Comparison of ENCODE assay signal across 7 mouse cellular contexts in the genomic region with DNA sequence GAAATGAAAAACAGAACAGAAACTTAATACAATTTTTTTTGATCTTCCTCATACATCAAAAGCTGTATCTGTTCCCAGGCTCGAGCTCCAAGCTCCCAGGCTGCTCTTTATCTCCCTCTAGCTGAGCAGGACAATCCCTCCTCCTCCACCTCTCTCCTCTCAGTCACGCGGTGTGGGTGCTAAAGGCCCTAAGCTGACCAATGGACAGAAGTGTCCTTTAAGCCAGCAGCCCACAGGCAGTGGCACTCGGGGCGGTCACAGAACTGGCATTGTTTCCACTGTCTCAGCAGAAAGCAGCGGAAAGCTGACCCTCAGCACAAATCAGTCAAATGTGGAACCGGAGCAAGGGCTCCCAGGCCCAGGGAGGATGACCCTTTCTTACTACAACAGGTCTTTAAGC. TPM values are rescaled to one million over a fixed set of nuclear protein-coding genes. Genes with fewer than 3 reads are reported as not detected.
DNase-seq lines count a peak whose midpoint lies in the region; ATAC-seq and TF ChIP-seq lines count a peak whose summit lies in the region.

No protein-coding gene starts in this region.

- H3K4me1 ChIP-seq in lung, postnatal 0 days (ENCODE audit: insufficient read depth, low read depth, low read length) = no peaks in the 10 kb centered on the region
- H3K4me1 ChIP-seq in lung, adult 2 months (ENCODE audit: control insufficient read depth, insufficient read depth, low read length) = no peaks in the 10 kb centered on the region
- no peaks in the 10 kb centered on the region for H3K4me1 ChIP-seq in limb, embryonic 10.5 days

- ATAC-seq in lung, postnatal 0 days = no peak

- H3K27ac ChIP-seq in lung, postnatal 0 days (ENCODE audit: low read length) = no peak overlapping the region
- H3K27ac ChIP-seq in limb, embryonic 10.5 days = no peak overlapping the region

- no peaks in the 10 kb centered on the region for H3K9me3 ChIP-seq in lung, postnatal 0 days (ENCODE audit: low read length)
- no peaks in the 10 kb centered on the region for H3K9me3 ChIP-seq in limb, embryonic 10.5 days (replicated peaks)

- intact Hi-C loops in gastrocnemius, postnatal 36 days (cut with DNase I) = no loop called here

- H3K4me3 ChIP-seq in lung, postnatal 0 days (ENCODE audit: low read depth, low read length) = no peak overlapping the region
- no peak overlapping the region for H3K4me3 ChIP-seq in lung, adult 2 months (replicated peaks; ENCODE audit: extremely low read depth, low read depth, low read length)
- H3K4me3 ChIP-seq in limb, embryonic 10.5 days = no peak overlapping the region

- H3K36me3 ChIP-seq in lung, postnatal 0 days (ENCODE audit: insufficient read depth, low read length) = peaks cover 28% of the 10 kb centered on the region
- H3K36me3 ChIP-seq in limb, embryonic 10.5 days = peaks cover 67% of the 10 kb centered on the region

- H3K9ac ChIP-seq in lung, postnatal 0 days (replicated peaks; ENCODE audit: low read depth) = no peak overlapping the region

- WGBS in lung, postnatal 0 days = 70% methylated on average over 7 of the region's 7 CpGs
- 68% methylated on average over 7 of the region's 7 CpGs for WGBS in lung, adult 2 months
- WGBS in limb, embryonic 10.5 days = 70% methylated on average over 7 of the region's 7 CpGs

- TF ChIP-seq POLR2A in lung, adult 2 months (IDR thresholded peaks at IDR 0.05; ENCODE audit: borderline replicate concordance, extremely low read depth, low read depth, low read length) = no peak

- H3K27me3 ChIP-seq in lung, postnatal 0 days (replicated peaks; ENCODE audit: insufficient read depth, low read length) = no peaks in the 10 kb centered on the region
- no peaks in the 10 kb centered on the region for H3K27me3 ChIP-seq in limb, embryonic 10.5 days (ENCODE audit: low read depth, poor library complexity, severe bottlenecking)

- DNase-seq in lung, postnatal 0 days (ENCODE audit: low spot score) = no peak
- DNase-seq in lung, adult 2 months = no peak
- peak; percentile 31 to 37 for DNase-seq in gastrocnemius, postnatal 36 days
- DNase-seq in kidney, postnatal 36 days = peak; percentile 84 to 93
- peak; percentile 74 for DNase-seq in skeletal muscle tissue, adult 2 months (ENCODE audit: low read depth, low spot score)
- no peak for DNase-seq in limb, embryonic 10.5 days (ENCODE audit: low spot score)
- DNase-seq in retina, postnatal 1 day = no peak

- TF ChIP-seq EP300 in lung, postnatal 0 days (IDR thresholded peaks at IDR 0.05) = no peak

- TF ChIP-seq CTCF in lung, postnatal 0 days (IDR thresholded peaks at IDR 0.05) = 0 out of 2 replicates have a peak, but pooled peaks have one; percentile 10
- TF ChIP-seq CTCF in lung, adult 2 months (IDR thresholded peaks at IDR 0.05; ENCODE audit: insufficient read depth, low read length) = no peak

- no peak overlapping the region for H3K4me2 ChIP-seq in lung, postnatal 0 days (replicated peaks; ENCODE audit: low read depth, low read length)

RNA-seq across cellular contexts. Expression of a gene that starts 15.5 kb away (rescaled TPM):
- polyA plus RNA-seq in lung, postnatal 0 days (2015; fragmentation: Nextera tagmentation; extraction: Ambion mirVana) = 32.2 and 33.2 TPM in 2 replicates
- polyA plus RNA-seq in lung, adult 2 months (2012; rRNA removed) = 28.2 and 45.5 TPM in 2 replicates
- total RNA-seq in gastrocnemius, postnatal 36 days (2021) = under 1 TPM; 0.54 to 0.91 TPM
- polyA plus RNA-seq in limb, embryonic 10.5 days (2016; fragmentation: Nextera tagmentation; extraction: Ambion mirVana) = 1.0 and 1.1 TPM in 2 replicates

RNA-seq across cellular contexts. Expression of a gene that starts 21.2 kb away (rescaled TPM):
- polyA plus RNA-seq in lung, postnatal 0 days (2015; fragmentation: Nextera tagmentation; extraction: Ambion mirVana) = 145 and 157 TPM in 2 replicates
- 136 and 191 TPM in 2 replicates for polyA plus RNA-seq in lung, adult 2 months (2012; rRNA removed)
- total RNA-seq in gastrocnemius, postnatal 36 days (2021) = 100 to 1,000 TPM; 691 to 738 TPM
- 250 and 257 TPM in 2 replicates for polyA plus RNA-seq in limb, embryonic 10.5 days (2016; fragmentation: Nextera tagmentation; extraction: Ambion mirVana)

RNA-seq across cellular contexts. Expression of a gene that starts 21.3 kb away (rescaled TPM):
- polyA plus RNA-seq in lung, postnatal 0 days (2015; fragmentation: Nextera tagmentation; extraction: Ambion mirVana) = 0.62 and 0.73 TPM in 2 replicates
- 15.9 and 24.9 TPM in 2 replicates for polyA plus RNA-seq in lung, adult 2 months (2012; rRNA removed)
- total RNA-seq in gastrocnemius, postnatal 36 days (2021) = 100 to 1,000 TPM in 1 of 2 experiments, 10 to 100 TPM in 1; 33.1 to 105 TPM
- polyA plus RNA-seq in limb, embryonic 10.5 days (2016; fragmentation: Nextera tagmentation; extraction: Ambion mirVana) = 0.44 TPM in 1 of 2 replicates, not detected in the other

Comparison
In these comparisons a context has a peak if more than half of its experiments do, and no peak if none do; other contexts are left out.
1. DNase-seq: peak in gastrocnemius, postnatal 36 days (2 of 2), kidney, postnatal 36 days (2 of 2) and skeletal muscle tissue, adult 2 months (single experiment); none in lung, postnatal 0 days (single experiment), lung, adult 2 months (single experiment), limb, embryonic 10.5 days (single experiment) and retina, postnatal 1 day (single experiment).
2. RNA of a gene that starts 15.5 kb away (polyA plus RNA-seq): 28.2 to 45.5 TPM in lung, adult 2 months and 32.2 to 33.2 TPM in lung, postnatal 0 days; 1.0 to 1.1 TPM in limb, embryonic 10.5 days; every median in the first group is over 10 times any median in the second.